In genomic region chr6:85253994-85254541, GRCm38 (mm10) we compare ENCODE assay signal across 10 mouse cellular contexts.
A peak's percentile ranks its signal among the peaks of the same experiment; 100 is the strongest.
DNase-seq lines count a peak whose midpoint lies in the region; ATAC-seq and TF ChIP-seq lines count a peak whose summit lies in the region.
"Had no signal": no experiment of that assay in that cellular context is flagged by ENCODE, and none has a peak within 500 bp of the region (broad histone marks: within the 10 kb centered on the region; RNA-seq: fewer than 3 reads in every experiment).

No protein-coding gene starts in this region.

- no peaks in the 10 kb centered on the region for H3K9me3 ChIP-seq in hindbrain, embryonic 13.5 days
- H3K9me3 ChIP-seq in hindbrain, embryonic 10.5 days, result no peaks in the 10 kb centered on the region
- H3K9me3 ChIP-seq in heart, embryonic 12.5 days (replicated peaks), result no peaks in the 10 kb centered on the region
- H3K9me3 ChIP-seq in kidney, postnatal 0 days (replicated peaks; ENCODE audit: low read length), result no peaks in the 10 kb centered on the region
- H3K9me3 ChIP-seq in neural tube, embryonic 15.5 days (replicated peaks), result no peaks in the 10 kb centered on the region

- H3K4me2 ChIP-seq in hindbrain, embryonic 13.5 days, result no peak overlapping the region
- no peak overlapping the region for H3K4me2 ChIP-seq in heart, embryonic 12.5 days
- no peak overlapping the region for H3K4me2 ChIP-seq in kidney, postnatal 0 days (ENCODE audit: low read length)
- H3K4me2 ChIP-seq in neural tube, embryonic 15.5 days, result no peak overlapping the region

- no peak overlapping the region for H3K9ac ChIP-seq in hindbrain, embryonic 13.5 days
- no peak overlapping the region for H3K9ac ChIP-seq in heart, embryonic 12.5 days
- H3K9ac ChIP-seq in kidney, postnatal 0 days (ENCODE audit: low read depth, low read length), result no peak overlapping the region
- no peak overlapping the region for H3K9ac ChIP-seq in neural tube, embryonic 15.5 days (replicated peaks)
- H3K9ac ChIP-seq: liver, embryonic 14.5 days had no signal

- H3K4me1 ChIP-seq in hindbrain, embryonic 13.5 days (replicated peaks), result peaks cover 38% of the 10 kb centered on the region
- peaks cover 12% of the 10 kb centered on the region for H3K4me1 ChIP-seq in hindbrain, embryonic 10.5 days (replicated peaks)
- H3K4me1 ChIP-seq in heart, embryonic 12.5 days (replicated peaks), result peaks cover 17% of the 10 kb centered on the region
- 0 out of 2 replicates have a peak, but pooled peaks cover 4% of the 10 kb centered on the region for H3K4me1 ChIP-seq in kidney, postnatal 0 days (replicated peaks; ENCODE audit: insufficient read depth, low read length)
- peaks cover 16% of the 10 kb centered on the region for H3K4me1 ChIP-seq in neural tube, embryonic 15.5 days

- H3K27me3 ChIP-seq in hindbrain, embryonic 13.5 days, result no peaks in the 10 kb centered on the region
- H3K27me3 ChIP-seq in hindbrain, embryonic 10.5 days (ENCODE audit: insufficient read depth, poor library complexity, severe bottlenecking), result no peaks in the 10 kb centered on the region; the same call in 1 of the 2 replicates
- H3K27me3 ChIP-seq in heart, embryonic 12.5 days (replicated peaks), result no peaks in the 10 kb centered on the region
- H3K27me3 ChIP-seq in kidney, postnatal 0 days (ENCODE audit: insufficient read depth, low read length), result no peaks in the 10 kb centered on the region
- H3K27me3 ChIP-seq in neural tube, embryonic 15.5 days (replicated peaks), result no peaks in the 10 kb centered on the region

- ATAC-seq in hindbrain, embryonic 13.5 days (ENCODE audit: low FRiP score), result peak; percentile 22; the same call in 1 of the 2 replicates
- peak; percentile 31; the same call in 1 of the 2 replicates for ATAC-seq in heart, embryonic 12.5 days (ENCODE audit: insufficient number of reproducible peaks, low FRiP score)
- peak; percentile 84 for ATAC-seq in kidney, postnatal 0 days (replicated peaks; ENCODE audit: low FRiP score, low read depth)
- ATAC-seq in neural tube, embryonic 15.5 days (ENCODE audit: low FRiP score), result 0 out of 2 replicates have a peak, but pooled peaks have one; percentile 26
- ATAC-seq in granulocyte monocyte progenitor cell, adult 5-6 weeks (replicated peaks; ENCODE audit: poor library complexity, severe bottlenecking), result no peak
- ATAC-seq: forebrain, embryonic 14.5 days had no signal

- H3K36me3 ChIP-seq in hindbrain, embryonic 13.5 days, result no peaks in the 10 kb centered on the region
- H3K36me3 ChIP-seq in hindbrain, embryonic 10.5 days, result no peaks in the 10 kb centered on the region
- H3K36me3 ChIP-seq in heart, embryonic 12.5 days, result no peaks in the 10 kb centered on the region
- no peaks in the 10 kb centered on the region for H3K36me3 ChIP-seq in kidney, postnatal 0 days (ENCODE audit: insufficient read depth, low read length)
- H3K36me3 ChIP-seq in neural tube, embryonic 15.5 days, result no peaks in the 10 kb centered on the region

- H3K4me3 ChIP-seq in hindbrain, embryonic 13.5 days, result no peak overlapping the region
- no peak overlapping the region for H3K4me3 ChIP-seq in hindbrain, embryonic 10.5 days
- no peak overlapping the region for H3K4me3 ChIP-seq in heart, embryonic 12.5 days
- no peak overlapping the region for H3K4me3 ChIP-seq in kidney, postnatal 0 days (replicated peaks; ENCODE audit: low read depth, low read length)
- no peak overlapping the region for H3K4me3 ChIP-seq in neural tube, embryonic 15.5 days (replicated peaks)

- TF ChIP-seq CTCF in kidney, postnatal 0 days (IDR thresholded peaks at IDR 0.05; ENCODE audit: low read depth), result no peak

- DNase-seq in hindbrain, embryonic 10.5 days (ENCODE audit: low spot score), result no peak
- peak; percentile 45 for DNase-seq in kidney, postnatal 0 days (ENCODE audit: low spot score)
- no peak for DNase-seq in embryo, embryonic 10.5 days (ENCODE audit: low spot score)
- no peak for DNase-seq in thymus, postnatal 14 days

- H3K27ac ChIP-seq in hindbrain, embryonic 13.5 days, result no peak overlapping the region
- no peak overlapping the region for H3K27ac ChIP-seq in hindbrain, embryonic 10.5 days
- H3K27ac ChIP-seq in heart, embryonic 12.5 days (ENCODE audit: poor library complexity, severe bottlenecking), result peak overlapping the region; percentile 48
- H3K27ac ChIP-seq in kidney, postnatal 0 days, result peak overlapping the region; percentile 80
- H3K27ac ChIP-seq in neural tube, embryonic 15.5 days (replicated peaks), result no peak overlapping the region
- H3K27ac ChIP-seq: liver, embryonic 14.5 days had no signal

- 56% methylated on average over 7 of the region's 7 CpGs for WGBS in hindbrain, embryonic 13.5 days
- WGBS in hindbrain, embryonic 10.5 days, result 68% methylated on average over 7 of the region's 7 CpGs
- 33% methylated on average over 7 of the region's 7 CpGs for WGBS in heart, embryonic 12.5 days
- WGBS in kidney, postnatal 0 days, result 30% methylated on average over 7 of the region's 7 CpGs
- 47% methylated on average over 7 of the region's 7 CpGs for WGBS in neural tube, embryonic 15.5 days

Comparison
In these comparisons a context has a peak if more than half of its experiments do, and no peak if none do; other contexts are left out.
1. H3K27ac ChIP-seq: peak in heart, embryonic 12.5 days (single experiment) and kidney, postnatal 0 days (single experiment); none in hindbrain, embryonic 13.5 days (single experiment), hindbrain, embryonic 10.5 days (single experiment) and neural tube, embryonic 15.5 days (single experiment).